Mouse (Mus musculus) forebrain, embryonic 14.5 days (tissue): ENCODE data around the gene Crbn. TPM values are rescaled to one million over a fixed set of nuclear protein-coding genes. Genes with fewer than 3 reads are reported as not detected.

Source experiments
- polyA plus RNA-seq: library from polyadenylated mRNA; unstranded; fragments of >200 nt; fragmentation: Nextera tagmentation; extraction: Ambion mirVana; gene quantifications from 2 replicates; pipeline ENCODE4 v1.2.1, GENCODE M21; 2014

Crbn gene
- polyA plus RNA-seq, 1 experiment from 2014 or later: 63.4 TPM

Other genes with a start within 250 kb of the Crbn start
- not detected in 2 replicates for gene Il5ra, start 51.0 kb downstream of the Crbn start, polyA plus RNA-seq
- 68.7 and 81.7 TPM in 2 replicates for gene Trnt1, start 31.0 kb downstream of the Crbn start, polyA plus RNA-seq